Mouse (Mus musculus) layer of hippocampus, adult 11-12 months (tissue): ENCODE results near the gene Gm9821.

Source experiments
- DNase-seq: peaks from one replicate; pipeline ENCODE4 v3.0.0; 2022; ENCODE audit warnings: low spot score

Gm9821 gene

GRCm38 (mm10) chr2:91926949-91927348, 18.6 kb upstream of the Gm9821 start, which contains the start of gene Chrm4:
Gene Chrm4, plus strand, starts transcription at chr2:91927249.
- DNase-seq = no peak

- DNase-seq = peak; percentile 87
These were observed 17.5 kb upstream of the Gm9821 start for GRCm38 (mm10) chr2:91927826-91928533.

- DNase-seq = no peak
These were observed 16.8 kb upstream of the Gm9821 start for GRCm38 (mm10) chr2:91928534-91929350.

- no peak for DNase-seq
These were observed 16.0 kb upstream of the Gm9821 start for GRCm38 (mm10) chr2:91929455-91929854.

GRCm38 (mm10) chr2:91929936-91930335, 15.6 kb upstream of the Gm9821 start:
- DNase-seq = no peak

- no peak for DNase-seq
These were observed 14.7 kb upstream of the Gm9821 start for GRCm38 (mm10) chr2:91930761-91931291.

GRCm38 (mm10) chr2:91931328-91932159, 14.0 kb upstream of the Gm9821 start:
- DNase-seq = no peak

- no peak for DNase-seq
These were observed 13.3 kb upstream of the Gm9821 start, which contains the start of gene Mdk for GRCm38 (mm10) chr2:91932160-91932711. Gene Mdk, minus strand, starts transcription at chr2:91932297.

GRCm38 (mm10) chr2:91932737-91933350, 12.7 kb upstream of the Gm9821 start:
- DNase-seq = no peak

- no peak for DNase-seq
These were observed 12.0 kb upstream of the Gm9821 start for GRCm38 (mm10) chr2:91933471-91933870.

- no peak for DNase-seq
These were observed 11.5 kb upstream of the Gm9821 start for GRCm38 (mm10) chr2:91934016-91934415.

GRCm38 (mm10) chr2:91934826-91935525, 10.5 kb upstream of the Gm9821 start:
- no peak for DNase-seq

GRCm38 (mm10) chr2:91936154-91936553, 9.3 kb upstream of the Gm9821 start:
- no peak for DNase-seq

GRCm38 (mm10) chr2:91939303-91939935, 6.1 kb upstream of the Gm9821 start:
- DNase-seq = no peak

- no peak for DNase-seq
These were observed 3.1 kb upstream of the Gm9821 start for GRCm38 (mm10) chr2:91942356-91942755.

GRCm38 (mm10) chr2:91944170-91944950, 1.1 kb upstream of the Gm9821 start:
- peak; percentile 85 for DNase-seq

GRCm38 (mm10) chr2:91946836-91947235, 1.3 kb downstream of the Gm9821 start:
- DNase-seq = no peak

GRCm38 (mm10) chr2:91947397-91948150, 2.1 kb downstream of the Gm9821 start:
- peak; percentile 63 for DNase-seq

GRCm38 (mm10) chr2:91948151-91948509, 2.6 kb downstream of the Gm9821 start:
- no peak for DNase-seq
